ENCODE assay signal across 8 mouse cellular contexts in the genomic region with DNA sequence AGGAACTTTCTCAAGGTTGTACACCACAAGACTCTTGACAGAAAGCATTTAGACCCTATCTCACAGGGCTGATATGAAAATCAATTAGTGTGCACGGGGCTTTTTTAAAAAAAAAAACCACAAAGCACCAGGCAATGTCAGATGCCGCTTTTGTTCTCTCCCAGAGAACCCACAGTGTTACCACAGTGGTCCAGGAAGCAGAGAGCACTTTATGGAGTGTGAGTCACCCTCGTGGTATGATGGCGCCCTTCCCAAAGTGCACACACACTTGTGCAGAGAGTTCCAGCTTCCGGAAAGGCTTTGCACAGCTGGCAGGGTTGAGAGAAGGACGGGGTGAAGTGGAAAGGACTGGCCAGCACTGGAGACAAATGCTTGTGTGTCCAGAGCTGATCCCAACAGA. TPM values are rescaled to one million over a fixed set of nuclear protein-coding genes. Genes with fewer than 3 reads are reported as not detected.
DNase-seq lines count a peak whose midpoint lies in the region; ATAC-seq and TF ChIP-seq lines count a peak whose summit lies in the region.

No protein-coding gene starts in this region.

- no peaks in the 10 kb centered on the region for H3K27me3 ChIP-seq in embryonic facial prominence, embryonic 15.5 days
- H3K27me3 ChIP-seq in lung, embryonic 14.5 days (ENCODE audit: insufficient read depth, low read length): no peaks in the 10 kb centered on the region
- no peaks in the 10 kb centered on the region for H3K27me3 ChIP-seq in midbrain, postnatal 0 days (ENCODE audit: insufficient read depth, low read length)

- no peak overlapping the region for H3K4me2 ChIP-seq in embryonic facial prominence, embryonic 15.5 days (replicated peaks)
- H3K4me2 ChIP-seq in lung, embryonic 14.5 days: no peak overlapping the region
- no peak overlapping the region for H3K4me2 ChIP-seq in midbrain, postnatal 0 days (ENCODE audit: low read depth, low read length, poor library complexity, severe bottlenecking)

- no peak for TF ChIP-seq CTCF in lung, embryonic 14.5 days (IDR thresholded peaks at IDR 0.05; ENCODE audit: low read depth)
- no peak for TF ChIP-seq CTCF in midbrain, postnatal 0 days (IDR thresholded peaks at IDR 0.05)

- no peaks in the 10 kb centered on the region for H3K9me3 ChIP-seq in embryonic facial prominence, embryonic 15.5 days (replicated peaks)
- H3K9me3 ChIP-seq in lung, embryonic 14.5 days (ENCODE audit: low read depth, low read length): no peaks in the 10 kb centered on the region
- H3K9me3 ChIP-seq in midbrain, postnatal 0 days (ENCODE audit: low read length): no peaks in the 10 kb centered on the region

- 50% methylated on average over 6 of the region's 6 CpGs for WGBS in embryonic facial prominence, embryonic 15.5 days
- WGBS in lung, embryonic 14.5 days: 30% methylated on average over 6 of the region's 6 CpGs
- 76% methylated on average over 6 of the region's 6 CpGs for WGBS in midbrain, postnatal 0 days

- no peaks in the 10 kb centered on the region for H3K36me3 ChIP-seq in embryonic facial prominence, embryonic 15.5 days
- no peaks in the 10 kb centered on the region for H3K36me3 ChIP-seq in lung, embryonic 14.5 days (ENCODE audit: insufficient read depth)
- no peaks in the 10 kb centered on the region for H3K36me3 ChIP-seq in midbrain, postnatal 0 days (ENCODE audit: insufficient read depth, low read length)

- H3K4me1 ChIP-seq in embryonic facial prominence, embryonic 15.5 days: 0 out of 2 replicates have a peak, but pooled peaks cover 7% of the 10 kb centered on the region
- peaks cover 5% of the 10 kb centered on the region; the same call in 1 of the 2 replicates for H3K4me1 ChIP-seq in lung, embryonic 14.5 days (ENCODE audit: insufficient read depth)
- no peaks in the 10 kb centered on the region for H3K4me1 ChIP-seq in midbrain, postnatal 0 days (ENCODE audit: insufficient read depth, low read length)

- peak; percentile 60 for ATAC-seq in embryonic facial prominence, embryonic 15.5 days (ENCODE audit: insufficient number of reproducible peaks, low FRiP score, low TSS enrichment, low read depth)
- ATAC-seq in lung, embryonic 14.5 days (ENCODE audit: insufficient read depth): peak; percentile 82
- no peak for ATAC-seq in midbrain, postnatal 0 days (ENCODE audit: low FRiP score)

- DNase-seq in Muller cell, postnatal 12 days (ENCODE audit: inconsistent ontology term): peak; percentile 77
- peak; percentile 67 to 78 for DNase-seq in heart, postnatal 10 days
- peak; percentile 69 for DNase-seq in lung, embryonic 14.5 days
- no peak for DNase-seq in left cerebral cortex, postnatal 25 days (ENCODE audit: low spot score in 2 of 2)
- DNase-seq in midbrain, postnatal 0 days (ENCODE audit: low spot score): no peak
- DNase-seq in ovary, postnatal 14 days (ENCODE audit: low spot score): no peak
- DNase-seq in right cerebral cortex, adult 2 months (ENCODE audit: low spot score in 2 of 2): no peak

- no peak overlapping the region for H3K9ac ChIP-seq in embryonic facial prominence, embryonic 15.5 days
- H3K9ac ChIP-seq in lung, embryonic 14.5 days: no peak overlapping the region
- H3K9ac ChIP-seq in midbrain, postnatal 0 days (replicated peaks; ENCODE audit: low read length, poor library complexity, severe bottlenecking): no peak overlapping the region

- intact Hi-C loops in heart, postnatal 10 days (cut with DNase I): no loop called here
- intact Hi-C loops in left cerebral cortex, postnatal 25 days (cut with DNase I): no loop called here

- H3K27ac ChIP-seq in embryonic facial prominence, embryonic 15.5 days (replicated peaks): no peak overlapping the region
- H3K27ac ChIP-seq in lung, embryonic 14.5 days (ENCODE audit: low read depth): peak overlapping the region; percentile 89
- no peak overlapping the region for H3K27ac ChIP-seq in midbrain, postnatal 0 days (ENCODE audit: low read depth, low read length)

- H3K4me3 ChIP-seq in embryonic facial prominence, embryonic 15.5 days (replicated peaks): no peak overlapping the region
- H3K4me3 ChIP-seq in lung, embryonic 14.5 days (ENCODE audit: low read depth, low read length): no peak overlapping the region
- no peak overlapping the region for H3K4me3 ChIP-seq in midbrain, postnatal 0 days (ENCODE audit: low read depth, low read length)

RNA-seq across cellular contexts. Expression of gene Prokr1, which starts 8.1 kb away (rescaled TPM):
- polyA plus RNA-seq in embryonic facial prominence, embryonic 15.5 days (2015; fragmentation: Nextera tagmentation; extraction: Ambion mirVana): 7.5 and 7.8 TPM in 2 replicates
- 1 to 10 TPM in 1 of 2 experiments, under 1 TPM in 1; 0.97 to 1.2 TPM for total RNA-seq in heart, postnatal 10 days (2021)
- 2.5 and 3.2 TPM in 2 replicates for polyA plus RNA-seq in lung, embryonic 14.5 days (2014; fragmentation: Nextera tagmentation; extraction: Ambion mirVana)
- under 1 TPM; 0.16 to 0.23 TPM for total RNA-seq in left cerebral cortex, postnatal 25 days (2021)
- total RNA-seq in midbrain, postnatal 0 days (2014; rRNA removed): 2.7 and 3.4 TPM in 2 replicates
- 1.3 and 1.5 TPM in 2 replicates for polyA plus RNA-seq in midbrain, postnatal 0 days (2015; fragmentation: Nextera tagmentation; extraction: Ambion mirVana)

RNA-seq across cellular contexts. Expression of gene Arhgap25, which starts 49.4 kb away (rescaled TPM):
- polyA plus RNA-seq in embryonic facial prominence, embryonic 15.5 days (2015; fragmentation: Nextera tagmentation; extraction: Ambion mirVana): 8.3 and 10.0 TPM in 2 replicates
- total RNA-seq in heart, postnatal 10 days (2021): 1 to 10 TPM; 5.2 to 6.5 TPM
- 8.2 and 8.7 TPM in 2 replicates for polyA plus RNA-seq in lung, embryonic 14.5 days (2014; fragmentation: Nextera tagmentation; extraction: Ambion mirVana)
- 10 to 100 TPM in 1 of 2 experiments, 1 to 10 TPM in 1; 7.3 to 10.7 TPM for total RNA-seq in left cerebral cortex, postnatal 25 days (2021)
- 0.93 and 1.4 TPM in 2 replicates for total RNA-seq in midbrain, postnatal 0 days (2014; rRNA removed)
- 1.2 and 1.8 TPM in 2 replicates for polyA plus RNA-seq in midbrain, postnatal 0 days (2015; fragmentation: Nextera tagmentation; extraction: Ambion mirVana)

Comparison
In these comparisons a context has a peak if more than half of its experiments do, and no peak if none do; other contexts are left out.
1. DNase-seq: peak in Muller cell, postnatal 12 days (single experiment), heart, postnatal 10 days (2 of 2) and lung, embryonic 14.5 days (single experiment); none in left cerebral cortex, postnatal 25 days (0 of 2), midbrain, postnatal 0 days (single experiment), ovary, postnatal 14 days (single experiment) and right cerebral cortex, adult 2 months (0 of 2).